Mouse (Mus musculus) bone marrow macrophage, adult 2 months (primary cell): ENCODE measurements around the gene Gnb2. TPM values are rescaled to one million over a fixed set of nuclear protein-coding genes. Genes with fewer than 3 reads are reported as not detected.
A peak's percentile ranks its signal among the peaks of the same experiment; 100 is the strongest.

Source experiments
- H3K27ac ChIP-seq: 2 replicates; pipeline ENCODE4 v1.5.1; 2012; ENCODE audit warnings: low read depth, low read length; ENCODE audit not compliant: insufficient read depth
- H3K4me1 ChIP-seq: 2 replicates; pipeline ENCODE4 v1.6.1; 2012; ENCODE audit warnings: low read length; ENCODE audit not compliant: control insufficient read depth, insufficient read depth
- H3K4me3 ChIP-seq: 2 replicates; pipeline ENCODE4 v1.5.1; 2012; ENCODE audit warnings: mild to moderate bottlenecking, low read length, moderate library complexity; ENCODE audit not compliant: insufficient read depth
- CTCF ChIP-seq: IDR thresholded peaks from 2 replicates; pipeline ENCODE4 v1.5.1; 2012; ENCODE audit warnings: low read depth, mild to moderate bottlenecking, low read length, moderate library complexity
- POLR2A ChIP-seq: IDR thresholded peaks from 2 replicates; pipeline ENCODE4 v1.6.1; 2012; ENCODE audit warnings: mild to moderate bottlenecking, low read depth, low read length, borderline replicate concordance
- polyA plus RNA-seq: library from polyadenylated mRNA; stranded (reverse); fragments of >200 nt; gene quantifications from 2 replicates; pipeline ENCODE4 v1.2.4, GENCODE M21; 2012; ENCODE audit not compliant: missing spikeins, insufficient read depth, insufficient read length

Gene Gnb2
- polyA plus RNA-seq, 1 experiment = 547 TPM

DNA sequence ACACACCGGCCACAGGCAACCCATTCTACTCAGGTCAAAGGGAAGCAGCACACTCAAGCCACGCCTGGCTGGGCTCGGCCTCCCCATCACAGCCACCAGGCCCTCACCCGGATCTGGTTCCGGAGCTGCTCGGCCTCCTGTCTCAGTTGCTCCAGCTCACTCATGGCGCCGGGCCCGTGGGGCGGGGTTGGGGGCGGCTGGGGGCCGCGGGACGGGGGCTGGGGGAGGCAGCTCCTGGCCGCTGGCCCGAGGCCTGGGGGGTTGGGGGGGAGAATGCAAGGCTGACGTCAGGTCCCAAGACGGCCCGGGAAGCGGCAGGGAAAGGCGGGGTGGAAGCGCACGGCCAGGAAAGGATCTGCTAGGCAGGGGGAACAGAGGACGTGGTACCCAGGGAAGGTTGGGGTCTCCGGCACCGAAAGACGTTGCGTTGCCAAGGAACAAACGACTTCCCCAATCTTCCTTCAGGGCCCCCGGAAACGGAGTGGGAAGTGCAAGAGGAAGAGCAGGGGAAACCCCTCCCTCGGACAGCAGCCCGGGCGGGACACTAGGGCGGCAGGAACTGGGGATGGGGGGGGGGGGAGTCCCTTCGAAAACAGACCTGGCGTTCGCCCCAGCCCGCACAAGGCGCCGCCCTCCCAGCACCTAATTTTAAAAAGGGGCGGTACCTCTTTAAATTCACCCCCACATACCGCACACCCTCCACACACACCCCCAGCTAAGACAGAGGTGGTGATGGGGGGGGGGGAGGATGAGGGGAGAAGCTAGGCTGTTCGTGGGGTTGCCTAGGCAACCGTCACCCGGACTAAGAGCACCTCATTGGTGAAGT, 2.5 kb downstream of the Gnb2 start:
- Histone ChIP-seq H3K4me1 (peaks cover 22% of the 10 kb centered on the region), H3K27ac (peak overlapping the region; percentile 94), H3K4me3 (peak overlapping the region; percentile 86)
- TF ChIP-seq CTCF (no peak), POLR2A (no peak)

DNA sequence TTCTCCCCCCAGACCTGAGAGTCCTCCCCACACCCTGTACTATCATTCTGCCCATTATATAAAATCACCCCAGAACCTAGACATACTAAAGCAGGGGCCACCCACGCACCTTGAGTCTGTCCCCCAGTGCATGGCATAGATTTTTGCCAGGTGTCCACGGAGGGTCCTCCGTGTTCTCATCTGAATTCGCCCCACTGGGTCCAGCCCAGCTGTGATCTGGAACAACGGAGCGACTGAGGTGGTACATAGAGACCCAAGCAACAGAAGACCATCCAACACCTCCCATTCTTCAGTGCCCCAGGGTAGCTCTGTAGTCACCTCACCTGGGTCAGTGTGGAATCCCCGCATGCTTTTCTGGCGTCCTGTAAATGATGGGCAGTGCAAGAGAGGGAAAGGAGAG, 3.2 kb downstream of the Gnb2 start:
- TF ChIP-seq POLR2A (no peak), CTCF (no peak)
- H3K27ac ChIP-seq = no peak overlapping the region
- H3K4me3 ChIP-seq = peak overlapping the region; percentile 86
- H3K4me1 ChIP-seq = peaks cover 17% of the 10 kb centered on the region

DNA sequence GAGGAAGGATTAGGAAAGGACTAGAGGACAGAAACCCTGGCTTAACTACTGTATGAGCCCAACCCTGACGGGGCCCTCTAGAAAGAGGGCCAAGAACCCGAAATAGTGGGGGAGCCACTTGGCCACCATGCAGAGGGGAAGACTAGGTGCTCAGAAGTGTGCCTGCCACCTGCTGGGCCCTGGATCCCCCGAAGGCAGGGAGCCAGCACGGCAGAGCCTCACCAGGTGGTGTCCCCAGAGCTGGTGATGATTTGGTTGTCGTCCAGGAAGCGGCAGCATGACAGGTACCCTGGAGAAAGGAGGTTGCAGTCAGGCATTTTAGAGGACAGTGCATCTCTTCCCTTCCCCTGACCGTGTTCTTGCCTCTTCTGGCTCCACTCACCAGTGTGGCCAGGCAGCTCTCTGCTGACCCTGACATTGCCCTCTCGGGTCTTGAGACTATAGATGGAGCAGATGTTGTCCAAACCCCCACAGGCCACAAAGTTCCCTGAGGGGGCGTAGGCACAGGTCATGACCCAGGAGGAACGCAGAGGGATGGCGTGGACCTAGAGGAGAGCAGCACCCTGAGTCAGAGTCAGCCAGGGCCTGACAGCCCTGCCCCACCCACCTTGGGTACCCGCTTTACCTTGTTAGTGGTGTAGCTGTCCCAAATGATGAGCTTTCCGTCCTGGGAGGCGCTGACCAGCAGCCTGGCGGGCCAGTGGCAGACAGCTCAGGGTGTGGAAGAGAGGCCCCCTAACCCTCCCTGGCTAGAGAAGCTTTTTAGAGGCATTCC, 3.9 kb downstream of the Gnb2 start:
- Histone ChIP-seq H3K27ac (no peak overlapping the region), H3K4me3 (no peak overlapping the region), H3K4me1 (peaks cover 10% of the 10 kb centered on the region)
- no peak for TF ChIP-seq POLR2A
- no peak for TF ChIP-seq CTCF

DNA sequence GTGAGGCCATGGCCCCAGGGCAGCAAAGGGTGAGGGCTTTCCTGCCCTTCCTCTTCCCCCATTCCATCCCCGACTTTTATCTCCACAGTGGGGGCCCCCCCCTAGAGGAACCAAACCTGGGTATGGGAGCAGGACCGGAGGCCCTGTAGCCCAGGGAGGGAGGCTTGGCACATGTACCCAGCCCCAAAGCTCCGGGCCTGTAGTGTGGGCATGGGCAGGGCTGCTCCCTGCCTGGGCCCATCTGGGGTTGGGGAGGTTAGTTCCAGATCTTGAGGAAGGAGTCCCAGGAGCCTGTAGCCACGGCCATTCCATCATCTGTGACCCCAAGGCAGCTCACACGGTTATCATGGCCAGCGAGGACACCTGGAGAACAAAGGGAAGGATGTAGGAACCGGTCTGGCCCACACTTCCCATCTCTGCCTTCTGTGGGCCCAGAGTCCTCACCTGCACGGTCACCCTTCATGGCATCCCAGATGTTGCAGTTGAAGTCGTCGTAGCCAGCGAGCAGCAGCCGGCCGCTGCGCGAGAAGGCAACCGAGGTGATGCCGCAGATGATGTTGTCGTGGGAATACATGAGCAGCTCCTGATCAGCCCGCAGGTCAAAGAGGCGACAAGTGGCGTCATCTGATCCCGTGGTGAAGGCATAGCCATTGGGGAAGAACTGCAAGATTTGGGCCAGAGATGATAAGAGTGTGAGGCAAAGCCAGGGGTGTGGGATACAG, 4.9 kb downstream of the Gnb2 start:
- H3K4me1 ChIP-seq = peaks cover 4% of the 10 kb centered on the region; the same call in 1 of the 2 replicates
- no peak overlapping the region for H3K27ac ChIP-seq
- TF ChIP-seq CTCF (no peak), POLR2A (no peak)
- H3K4me3 ChIP-seq = no peak overlapping the region

DNA sequence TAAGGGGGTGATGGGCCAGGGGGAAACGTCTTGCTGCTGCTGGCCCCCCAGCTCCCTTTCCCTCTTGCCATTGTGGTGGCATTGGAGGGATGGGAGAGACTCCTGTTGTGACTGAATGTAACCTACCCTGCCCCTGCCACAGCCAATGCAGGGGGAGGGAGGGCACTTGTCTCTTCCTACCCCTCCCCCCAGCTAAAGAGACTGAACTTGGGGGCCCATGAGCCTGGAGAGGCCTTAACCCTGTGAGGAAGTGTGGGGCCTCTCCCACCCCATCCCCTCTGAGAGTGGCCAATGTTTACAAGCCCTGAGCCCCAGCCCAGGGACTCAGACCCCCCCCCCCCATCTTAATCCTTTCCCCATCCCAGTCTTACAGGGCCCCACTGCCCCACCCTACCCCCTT, 5.9 kb downstream of the Gnb2 start:
- no peak for TF ChIP-seq POLR2A
- TF ChIP-seq CTCF = no peak
- Histone ChIP-seq H3K27ac (no peak overlapping the region), H3K4me1 (peaks cover 4% of the 10 kb centered on the region; the same call in 1 of the 2 replicates), H3K4me3 (no peak overlapping the region)

DNA sequence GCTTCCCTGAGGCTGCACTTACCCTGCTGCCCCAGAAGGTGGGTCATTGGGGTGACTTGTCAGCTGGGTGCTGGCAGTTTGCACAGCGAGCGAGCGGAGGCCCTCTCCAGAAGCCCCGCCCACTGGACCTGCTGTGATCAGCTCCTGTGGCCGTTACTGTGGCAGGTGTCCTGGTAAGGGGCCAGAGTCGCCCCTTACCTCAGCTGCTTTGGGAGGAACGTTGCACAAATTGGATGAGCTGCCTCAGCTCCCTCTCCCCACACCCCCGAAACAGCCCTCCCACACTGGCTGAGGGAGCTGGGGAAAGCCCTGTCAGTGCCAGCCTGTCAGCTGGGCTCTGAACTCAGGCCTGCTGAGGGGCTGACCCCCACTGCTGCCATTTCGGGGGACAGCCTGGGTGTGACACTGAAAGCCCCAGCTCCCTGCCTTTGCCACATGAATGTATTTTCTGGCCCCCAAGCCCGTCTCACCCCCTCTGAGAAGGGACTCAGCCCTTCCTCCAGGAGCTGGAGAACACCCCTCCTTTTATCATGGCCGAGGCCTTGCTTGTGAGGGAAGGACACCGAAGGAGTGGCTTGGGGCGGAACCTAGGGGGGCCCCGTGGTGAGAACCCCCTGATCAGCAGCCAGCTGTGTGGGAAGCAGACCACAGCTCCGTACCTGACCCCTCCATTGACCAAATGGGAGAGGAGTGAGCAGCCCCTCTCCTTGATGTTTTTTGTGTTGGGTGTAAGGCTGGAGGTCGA, 6.9 kb downstream of the Gnb2 start:
- TF ChIP-seq POLR2A (no peak), CTCF (no peak)
- Histone ChIP-seq H3K27ac (no peak overlapping the region), H3K4me3 (no peak overlapping the region), H3K4me1 (peaks cover 4% of the 10 kb centered on the region; the same call in 1 of the 2 replicates)

DNA sequence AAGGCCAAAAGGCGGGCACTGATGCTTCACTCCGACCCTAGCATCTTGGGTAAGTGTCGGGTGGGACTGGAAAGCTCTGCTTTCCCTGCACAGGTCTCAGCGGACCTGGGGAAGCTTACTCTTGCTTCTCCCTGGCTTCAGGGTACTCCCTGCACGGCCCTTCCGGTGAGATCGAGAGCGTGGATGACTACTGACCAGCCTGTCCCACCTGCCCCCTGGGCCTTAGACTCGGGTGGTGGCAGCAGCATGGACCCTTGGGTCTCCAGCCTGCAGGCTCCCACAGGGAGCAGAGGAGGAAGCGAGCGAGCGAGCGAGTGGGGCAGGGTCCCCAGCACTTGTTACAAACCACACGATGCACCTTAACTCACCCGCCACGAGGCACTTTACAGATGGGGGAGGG, 7.8 kb downstream of the Gnb2 start:
- Histone ChIP-seq H3K4me3 (no peak overlapping the region), H3K27ac (no peak overlapping the region), H3K4me1 (peaks cover 4% of the 10 kb centered on the region; the same call in 1 of the 2 replicates)
- TF ChIP-seq POLR2A (no peak), CTCF (no peak)

DNA sequence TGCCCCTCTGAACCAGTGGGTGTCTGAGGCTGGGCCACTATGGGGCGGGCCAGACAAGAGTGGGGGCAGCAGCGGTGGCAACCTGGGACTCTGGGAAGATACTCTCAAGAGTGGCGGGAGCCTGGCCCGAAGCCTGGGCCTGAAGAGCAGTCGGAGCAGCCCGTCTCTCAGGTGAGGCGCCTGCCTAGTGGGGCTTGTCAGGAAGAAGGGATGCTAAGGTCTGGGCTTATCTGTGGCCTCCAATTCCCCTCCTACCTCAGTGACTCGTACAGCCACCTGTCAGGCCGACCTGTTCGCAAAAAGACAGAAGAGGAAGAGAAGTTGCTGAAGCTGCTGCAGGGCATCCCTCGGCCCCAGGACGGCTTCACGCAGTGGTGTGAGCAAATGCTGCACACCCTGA, 8.6 kb downstream of the Gnb2 start:
- H3K4me1 ChIP-seq = no peaks in the 10 kb centered on the region; the same call in 1 of the 2 replicates
- no peak overlapping the region for H3K4me3 ChIP-seq
- H3K27ac ChIP-seq = no peak overlapping the region
- no peak for TF ChIP-seq POLR2A
- no peak for TF ChIP-seq CTCF

DNA sequence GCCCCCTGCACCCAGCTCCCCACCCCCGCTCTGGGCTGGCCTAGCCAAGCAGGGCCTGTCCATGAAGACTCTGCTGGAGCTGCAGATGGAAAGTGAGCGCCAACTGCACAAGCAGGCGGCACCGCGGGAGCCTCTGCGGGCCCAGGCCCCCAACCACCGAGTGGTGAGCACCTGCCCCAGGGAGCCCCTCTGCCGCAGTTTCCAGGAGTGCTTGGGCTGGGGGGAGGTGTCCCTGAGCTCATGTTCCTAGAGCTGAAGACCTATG, 9.1 kb downstream of the Gnb2 start:
- TF ChIP-seq POLR2A (no peak), CTCF (no peak)
- Histone ChIP-seq H3K4me1 (no peaks in the 10 kb centered on the region; the same call in 1 of the 2 replicates), H3K27ac (no peak overlapping the region), H3K4me3 (no peak overlapping the region)
